Mouse (Mus musculus) CH12.LX (cell line): ENCODE measurements around the gene Fam83f. TPM values are rescaled to one million over a fixed set of nuclear protein-coding genes. Genes with fewer than 3 reads are reported as not detected.

Experiments used
- DNase-seq: peaks from one replicate; pipeline ENCODE4 v3.0.0-alpha.2; 2013; ENCODE audit errors: extremely low read depth
- H3K27ac ChIP-seq: 2 replicates; pipeline ENCODE4 v1.5.1; 2012; ENCODE audit warnings: low read depth, mild to moderate bottlenecking, control low read depth, moderate library complexity; ENCODE audit not compliant: insufficient read depth
- H3K27me3 ChIP-seq: replicated peaks from 2 replicates; pipeline ENCODE3; 2012; ENCODE audit warnings: inconsistent platforms
- H3K36me3 ChIP-seq, 2 experiments: replicated peaks in 1 of 2; 2 replicates each; pipeline versions ENCODE3 to v1.6.1; 2012; ENCODE audit warnings: inconsistent platforms in 1 of 2, low read length in 1 of 2, mild to moderate bottlenecking in 1 of 2, mixed read lengths in 1 of 2, moderate library complexity in 1 of 2; ENCODE audit not compliant: control insufficient read depth in 1 of 2, insufficient read depth in 1 of 2
- H3K4me1 ChIP-seq, 2 experiments: 2 replicates each; pipeline ENCODE4 v1.6.1; 2012; ENCODE audit warnings: inconsistent platforms in 1 of 2, moderate library complexity in 1 of 2; ENCODE audit not compliant: insufficient read depth in 2 of 2, control insufficient read depth in 1 of 2
- H3K4me2 ChIP-seq: 2 replicates; pipeline ENCODE4 v1.6.1; 2012; ENCODE audit warnings: low read depth, mild to moderate bottlenecking, control low read depth; ENCODE audit not compliant: poor library complexity, insufficient read depth, severe bottlenecking
- H3K4me3 ChIP-seq, 3 experiments: fragments of 150-350 bp in 1 of 3; sonication (generic) in 1 of 3; replicated peaks in 1 of 3; 2 replicates each; pipeline versions ENCODE3 to v1.5.1; 2011 to 2012; ENCODE audit warnings: low read depth in 2 of 3, low read length in 2 of 3, mild to moderate bottlenecking in 2 of 3, moderate library complexity in 2 of 3, control low read depth in 1 of 3, improper control_type of control experiment in 1 of 3, inconsistent platforms in 1 of 3, mixed read lengths in 1 of 3; ENCODE audit not compliant: poor library complexity in 1 of 3
- H3K79me2 ChIP-seq: replicated peaks from 2 replicates; pipeline ENCODE4 v1.6.1; 2012; ENCODE audit warnings: mild to moderate bottlenecking, moderate library complexity; ENCODE audit not compliant: control insufficient read depth, poor library complexity, insufficient read depth, severe bottlenecking; ENCODE audit errors: extremely low read depth
- H3K9ac ChIP-seq: 2 replicates; pipeline ENCODE4 v1.6.1; 2012; ENCODE audit warnings: low read depth, mild to moderate bottlenecking, control low read depth, moderate library complexity; ENCODE audit not compliant: insufficient read depth
- H3K9me3 ChIP-seq: replicated peaks from 2 replicates; pipeline ENCODE3; 2012; ENCODE audit warnings: low read length, inconsistent platforms, mixed read lengths
- EP300 ChIP-seq: IDR thresholded peaks from 2 replicates; pipeline ENCODE4 v1.6.1; 2011; ENCODE audit warnings: low read length, improper control_type of control experiment
- ETS1 ChIP-seq: conservative IDR thresholded peaks from 2 replicates; pipeline ENCODE4 v1.6.1; 2012; ENCODE audit warnings: low read depth, mild to moderate bottlenecking, inconsistent platforms, low read length, improper control_type of control experiment, moderate library complexity
- IRF4 ChIP-seq: IDR thresholded peaks from 2 replicates; pipeline ENCODE4 v1.6.1; 2014; ENCODE audit warnings: low read depth, mild to moderate bottlenecking, inconsistent platforms, low read length, improper control_type of control experiment
- JUND ChIP-seq: conservative IDR thresholded peaks from 2 replicates; pipeline ENCODE4 v1.6.1; 2011; ENCODE audit warnings: low read depth, low read length, improper control_type of control experiment
- KAT2A ChIP-seq: IDR thresholded peaks from 2 replicates; pipeline ENCODE4 v1.6.1; 2012; ENCODE audit warnings: low read length, improper control_type of control experiment, inconsistent platforms; ENCODE audit not compliant: insufficient replicate concordance
- MAFK ChIP-seq: IDR thresholded peaks from 2 replicates; pipeline ENCODE4 v1.6.1; 2011; ENCODE audit warnings: low read length, improper control_type of control experiment; ENCODE audit not compliant: insufficient replicate concordance
- MAX ChIP-seq: IDR thresholded peaks from 2 replicates; pipeline ENCODE4 v1.6.1; 2011; ENCODE audit warnings: low read length, improper control_type of control experiment
- MAZ ChIP-seq: IDR thresholded peaks from 2 replicates; pipeline ENCODE4 v1.6.1; 2012; ENCODE audit warnings: low read depth, mild to moderate bottlenecking, inconsistent platforms, low read length, improper control_type of control experiment, moderate library complexity
- MYC ChIP-seq: IDR thresholded peaks from 2 replicates; pipeline ENCODE4 v1.6.1; 2011; ENCODE audit warnings: low read depth, mild to moderate bottlenecking, improper control_type of control experiment, low read length
- POLR2A ChIP-seq: IDR thresholded peaks from 2 replicates; pipeline ENCODE4 v1.6.1; 2011; ENCODE audit warnings: low read depth, mild to moderate bottlenecking, improper control_type of control experiment, low read length
- POLR2AphosphoS2 ChIP-seq: IDR thresholded peaks from 2 replicates; pipeline ENCODE4 v1.6.1; 2011; ENCODE audit warnings: low read depth, low read length, improper control_type of control experiment
- SMC3 ChIP-seq: IDR thresholded peaks from 2 replicates; pipeline ENCODE4 v1.6.1; 2011; ENCODE audit warnings: low read depth, low read length, improper control_type of control experiment
- TCF12 ChIP-seq: IDR thresholded peaks from 2 replicates; pipeline ENCODE4 v1.6.1; 2014; ENCODE audit warnings: low read depth, mild to moderate bottlenecking, inconsistent platforms, low read length, improper control_type of control experiment
- UBTF ChIP-seq: IDR thresholded peaks from 2 replicates; pipeline ENCODE4 v1.6.1; 2012; ENCODE audit warnings: low read depth, mild to moderate bottlenecking, inconsistent platforms, low read length, improper control_type of control experiment, moderate library complexity
- ZC3H11A ChIP-seq: IDR thresholded peaks from 2 replicates; pipeline ENCODE4 v1.6.1; 2012; ENCODE audit warnings: low read depth, mild to moderate bottlenecking, inconsistent platforms, low read length, improper control_type of control experiment
- ZMIZ1 ChIP-seq: IDR thresholded peaks from 2 replicates; pipeline ENCODE4 v1.6.1; 2012; ENCODE audit warnings: low read depth, mild to moderate bottlenecking, inconsistent platforms, low read length, improper control_type of control experiment
- ZNF384 ChIP-seq: IDR thresholded peaks from 2 replicates; pipeline ENCODE4 v1.6.1; 2012; ENCODE audit warnings: low read depth, low read length, improper control_type of control experiment, inconsistent platforms
- dilution Hi-C: fragments of 300-500 bp; cut with MboI; formaldehyde crosslinking; loops from 2 replicates; pipeline ENCODE4 v1.14.3; 2020; ENCODE audit warnings: low sequenced_read_pairs; ENCODE audit not compliant: extremely low pct_unique_long_range_greater_than_20kb, extremely low pct_ligation_motif_present
- in situ Hi-C: fragments of 300-500 bp; cut with MboI; formaldehyde crosslinking; loops from 3 replicates; pipeline ENCODE4 v1.14.3; 2019; ENCODE audit warnings: low sequenced_read_pairs, low pct_ligation_motif_present, low pct_unique_long_range_greater_than_20kb, mixed read lengths
- polyA plus RNA-seq: library from polyadenylated mRNA; unstranded; fragments of >175 nt; gene quantifications from 2 replicates; pipeline ENCODE4 v1.2.1, GENCODE M21; 2012; ENCODE audit warnings: low read depth; ENCODE audit not compliant: insufficient read length
- total RNA-seq, 2 experiments: library from RNA; depleted of rRNA; stranded (reverse); fragments of 300-350 nt in 1 of 2; fragments of >200 nt in 1 of 2; gene quantifications; 2 replicates each; pipeline ENCODE4 v1.2.3; 2012 to 2014

The Fam83f gene
- total and polyA plus RNA-seq, 3 experiments = 0.08 to 0.27 (median 0.20) TPM

DNA sequence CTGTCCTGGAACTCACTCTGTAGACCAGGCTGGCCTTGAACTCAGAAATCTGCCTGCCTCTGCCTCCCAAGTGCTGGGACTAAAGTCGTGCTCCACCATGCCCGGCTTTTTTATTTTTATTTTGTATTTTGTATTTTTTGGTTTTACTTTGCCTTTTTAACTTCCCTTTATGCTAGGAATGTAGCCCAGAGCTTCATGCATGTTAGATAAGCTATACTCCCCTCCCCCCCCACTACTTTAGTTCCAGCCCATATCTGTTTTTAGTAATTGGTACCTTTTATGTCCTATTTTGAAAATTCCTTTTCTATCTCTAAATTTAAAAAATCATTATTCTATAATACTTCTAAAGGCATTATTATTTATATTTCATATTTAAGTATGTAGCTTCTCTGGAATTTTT, 66.6 kb downstream of the Fam83f start:
- in situ Hi-C loops = no loop called here
- peaks cover 25 to 70% of the 10 kb centered on the region in 2 experiments for H3K4me1 ChIP-seq

DNA sequence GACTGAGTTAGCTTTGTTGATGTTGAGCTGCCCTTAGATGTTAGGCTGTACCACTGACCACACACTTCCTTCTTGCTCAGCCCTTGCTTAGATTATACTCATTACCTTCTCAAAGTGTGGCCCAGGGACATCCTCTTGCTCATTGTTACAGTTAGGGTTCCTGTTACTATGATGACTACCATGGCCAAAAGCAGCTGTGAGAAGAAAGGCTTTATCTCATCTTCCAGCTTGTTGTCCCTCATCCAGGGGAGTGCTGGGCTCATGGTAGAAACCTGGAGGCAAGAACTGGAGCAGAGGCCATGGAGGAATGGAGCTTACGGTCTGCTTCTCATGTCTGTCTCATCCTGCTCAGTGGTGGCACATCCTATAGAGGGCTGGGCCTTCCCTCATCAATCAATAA, 68.3 kb downstream of the Fam83f start:
- H3K36me3 ChIP-seq = peaks cover 0 to 2% of the 10 kb centered on the region in 2 experiments
- H3K4me3 ChIP-seq = no peak overlapping the region
- H3K27ac ChIP-seq = no peak overlapping the region
- peaks cover 16% of the 10 kb centered on the region for H3K79me2 ChIP-seq
- no peaks in the 10 kb centered on the region for H3K9me3 ChIP-seq
- no peaks in the 10 kb centered on the region for H3K27me3 ChIP-seq
- peaks cover 22 to 70% of the 10 kb centered on the region in 2 experiments for H3K4me1 ChIP-seq
- DNase-seq = no peak
- in situ Hi-C loops (loop anchor here (5.0 kb wide), 1 partner anchor 37 kb away; no protein-coding TSS in a partner anchor), dilution Hi-C loops (no loop called here)
- no peak overlapping the region for H3K4me2 ChIP-seq
- H3K9ac ChIP-seq = no peak overlapping the region
- TF ChIP-seq ZMIZ1 = no peak
- TF ChIP-seq ETS1 = no peak
- TF ChIP-seq POLR2AphosphoS2 = no peak

More for the DNA sequence above, 66.6 kb downstream of the Fam83f start:
- H3K27me3 ChIP-seq = no peaks in the 10 kb centered on the region
- no peak for TF ChIP-seq UBTF
- no peak for TF ChIP-seq ZC3H11A
- TF ChIP-seq IRF4 = no peak
- no peak for TF ChIP-seq MAZ
- TF ChIP-seq TCF12 = no peak
- no peak for TF ChIP-seq ZNF384
- no peak for TF ChIP-seq POLR2A
- no peak for TF ChIP-seq MAX
- no peak for TF ChIP-seq KAT2A
- TF ChIP-seq MYC = no peak
- DNase-seq = no peak
- no peak overlapping the region for H3K9ac ChIP-seq
- H3K4me2 ChIP-seq = no peak overlapping the region
- dilution Hi-C loops = no loop called here
- H3K27ac ChIP-seq = no peak overlapping the region
- H3K79me2 ChIP-seq = peaks cover 14% of the 10 kb centered on the region
- no peaks in the 10 kb centered on the region for H3K9me3 ChIP-seq
- peaks cover 0 to 2% of the 10 kb centered on the region in 2 experiments for H3K36me3 ChIP-seq
- no peak overlapping the region for H3K4me3 ChIP-seq

DNA sequence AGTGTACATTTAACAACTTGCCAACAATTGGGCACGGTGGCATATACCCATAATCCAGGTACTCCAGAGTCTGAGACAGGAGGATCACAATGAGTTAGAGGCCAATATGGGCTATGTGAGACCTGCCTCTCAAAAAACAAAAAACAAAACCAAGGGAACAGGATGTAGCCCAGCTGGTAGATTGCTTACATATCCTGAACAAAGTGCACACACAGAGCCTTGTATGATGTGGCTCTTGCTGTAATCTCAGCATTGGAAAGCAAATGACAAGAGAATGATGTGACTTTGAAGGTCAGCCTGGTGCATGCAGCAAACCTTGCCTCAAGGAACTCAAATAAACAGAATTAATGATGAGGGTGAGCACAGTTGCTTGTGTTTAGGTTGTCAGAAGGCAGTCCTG, 70.2 kb downstream of the Fam83f start:
- TF ChIP-seq EP300 (no peak), SMC3 (no peak), MAFK (no peak), MAX (no peak), ZC3H11A (no peak), ZMIZ1 (no peak), IRF4 (no peak), JUND (no peak), KAT2A (no peak)
- Histone ChIP-seq H3K9me3 (no peaks in the 10 kb centered on the region), H3K79me2 (peaks cover 31% of the 10 kb centered on the region), H3K4me3 (no peak overlapping the region), H3K4me2 (no peak overlapping the region), H3K27me3 (no peaks in the 10 kb centered on the region), H3K9ac (no peak overlapping the region), H3K36me3 (peaks cover 0 to 4% of the 10 kb centered on the region in 2 experiments), H3K27ac (no peak overlapping the region), H3K4me1 (peaks cover 26 to 72% of the 10 kb centered on the region in 2 experiments)
- no peak for DNase-seq
- in situ Hi-C loops (loop anchor here (5.0 kb wide), 1 partner anchor 35 kb away; no protein-coding TSS in a partner anchor), dilution Hi-C loops (no loop called here)
